Comparison of ENCODE assay signal across 9 mouse cellular contexts in the genomic region with DNA sequence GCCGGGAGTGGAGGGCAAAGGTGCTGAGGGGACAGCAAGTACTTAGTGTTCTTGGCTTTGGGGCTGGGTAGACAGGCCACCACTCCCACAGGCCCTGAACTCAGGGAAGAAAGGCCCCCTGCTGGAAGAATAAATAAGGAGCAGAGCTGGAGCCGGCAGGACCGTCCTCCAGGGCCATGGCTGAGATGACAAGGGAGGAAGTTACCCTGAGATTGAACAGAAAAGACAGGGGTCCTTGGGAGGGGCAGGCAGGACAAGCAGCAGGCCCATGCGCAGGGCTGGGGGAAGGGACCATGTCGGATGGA. TPM values are rescaled to one million over a fixed set of nuclear protein-coding genes. Genes with fewer than 3 reads are reported as not detected.
DNase-seq lines count a peak whose midpoint lies in the region; ATAC-seq lines count a peak whose summit lies in the region.
"Had no signal": no experiment of that assay in that cellular context is flagged by ENCODE, and none has a peak within 500 bp of the region (broad histone marks: within the 10 kb centered on the region; RNA-seq: fewer than 3 reads in every experiment).

No protein-coding gene starts in this region.

- 0 out of 2 replicates have a peak, but pooled peaks have one; percentile 8 for ATAC-seq in hindbrain, embryonic 11.5 days (ENCODE audit: low FRiP score)
- no peak for ATAC-seq in hindbrain, embryonic 16.5 days
- peak; percentile 59; the same call in 1 of the 2 replicates for ATAC-seq in megakaryocyte progenitor cell, adult 5-6 weeks (replicated peaks; ENCODE audit: poor library complexity)
- no peak for ATAC-seq in monocyte, adult 5-6 weeks (replicated peaks; ENCODE audit: insufficient number of reproducible peaks, low FRiP score, low TSS enrichment, poor library complexity, severe bottlenecking)

- WGBS in hindbrain, embryonic 11.5 days: 28% methylated on average over 5 of the region's 5 CpGs
- 32% methylated on average over 5 of the region's 5 CpGs for WGBS in hindbrain, embryonic 16.5 days

- peaks cover 7% of the 10 kb centered on the region for H3K36me3 ChIP-seq in hindbrain, embryonic 11.5 days (ENCODE audit: control insufficient read depth, insufficient read depth, low read length)
- peaks cover 61% of the 10 kb centered on the region for H3K36me3 ChIP-seq in hindbrain, embryonic 16.5 days (ENCODE audit: control insufficient read depth, insufficient read depth, low read length)

- H3K27me3 ChIP-seq in hindbrain, embryonic 11.5 days (ENCODE audit: control insufficient read depth, insufficient read depth, low read length): no peaks in the 10 kb centered on the region
- no peaks in the 10 kb centered on the region for H3K27me3 ChIP-seq in hindbrain, embryonic 16.5 days (replicated peaks; ENCODE audit: control insufficient read depth, insufficient read depth, low read length)

- no peak overlapping the region for H3K4me3 ChIP-seq in hindbrain, embryonic 11.5 days (ENCODE audit: low read depth, low read length)
- no peak overlapping the region for H3K4me3 ChIP-seq in hindbrain, embryonic 16.5 days (ENCODE audit: low read length)
- H3K4me3 ChIP-seq: myocyte had no signal

- H3K4me2 ChIP-seq in hindbrain, embryonic 11.5 days (replicated peaks; ENCODE audit: low read depth, low read length): no peak overlapping the region
- H3K4me2 ChIP-seq in hindbrain, embryonic 16.5 days (ENCODE audit: low read length): no peak overlapping the region

- no peaks in the 10 kb centered on the region for H3K9me3 ChIP-seq in hindbrain, embryonic 11.5 days (ENCODE audit: control insufficient read depth, low read length)
- H3K9me3 ChIP-seq in hindbrain, embryonic 16.5 days (ENCODE audit: control insufficient read depth, low read length): no peaks in the 10 kb centered on the region

- peak; percentile 52 for DNase-seq in hindbrain, embryonic 11.5 days (ENCODE audit: low spot score)
- peak; percentile 65 for DNase-seq in embryo, embryonic 11 days
- peak; percentile 77 for DNase-seq in kidney, adult 9 months
- no peak for DNase-seq in gastrocnemius, postnatal 25 days
- DNase-seq in gastrocnemius, postnatal 4 days (ENCODE audit: low spot score in 2 of 2): no peak

- H3K27ac ChIP-seq in hindbrain, embryonic 11.5 days (ENCODE audit: low read depth, low read length): no peak overlapping the region
- H3K27ac ChIP-seq in hindbrain, embryonic 16.5 days (ENCODE audit: low read depth, low read length): no peak overlapping the region; the same call in 1 of the 2 replicates

- H3K4me1 ChIP-seq in hindbrain, embryonic 11.5 days (replicated peaks; ENCODE audit: control insufficient read depth, insufficient read depth, low read length): peaks cover 6% of the 10 kb centered on the region
- peaks cover 8% of the 10 kb centered on the region for H3K4me1 ChIP-seq in hindbrain, embryonic 16.5 days (ENCODE audit: control insufficient read depth, insufficient read depth, low read depth, low read length)

- H3K9ac ChIP-seq in hindbrain, embryonic 11.5 days (ENCODE audit: low read depth, low read length): no peak overlapping the region
- H3K9ac ChIP-seq in hindbrain, embryonic 16.5 days (ENCODE audit: low read depth, low read length): no peak overlapping the region

RNA-seq across cellular contexts. Expression of a gene that starts 1.4 kb away (rescaled TPM):
- 217 and 230 TPM in 2 replicates for polyA plus RNA-seq in hindbrain, embryonic 11.5 days (2014; fragmentation: Nextera tagmentation; extraction: Ambion mirVana)
- 230 and 231 TPM in 2 replicates for polyA plus RNA-seq in hindbrain, embryonic 16.5 days (2015; fragmentation: Nextera tagmentation; extraction: Ambion mirVana)
- 50.8 and 56.7 TPM in 2 replicates for total RNA-seq in megakaryocyte progenitor cell, adult 5-6 weeks (2015)
- total RNA-seq in megakaryocyte progenitor cell, adult 5-6 weeks (2017): 78.1 and 106 TPM in 2 replicates
- total RNA-seq in monocyte, adult 5-6 weeks (2017): 87.3 to 123 TPM (median 101 TPM) in 3 replicates
- 100 to 1,000 TPM; 113 to 127 TPM for total RNA-seq in gastrocnemius, postnatal 25 days (2021)
- total RNA-seq in gastrocnemius, postnatal 4 days (2021): 100 to 1,000 TPM; 136 to 144 TPM

RNA-seq across cellular contexts. Expression of a gene that starts 9.9 kb away (rescaled TPM):
- polyA plus RNA-seq in hindbrain, embryonic 11.5 days (2014; fragmentation: Nextera tagmentation; extraction: Ambion mirVana): 126 and 128 TPM in 2 replicates
- 361 and 364 TPM in 2 replicates for polyA plus RNA-seq in hindbrain, embryonic 16.5 days (2015; fragmentation: Nextera tagmentation; extraction: Ambion mirVana)
- 0.17 and 0.66 TPM in 2 replicates for total RNA-seq in megakaryocyte progenitor cell, adult 5-6 weeks (2015)
- total RNA-seq in megakaryocyte progenitor cell, adult 5-6 weeks (2017): not detected in 2 replicates
- 0.32 TPM in 1 of 3 replicates, not detected in the others for total RNA-seq in monocyte, adult 5-6 weeks (2017)
- total RNA-seq in gastrocnemius, postnatal 25 days (2021): not detected
- 1 to 10 TPM; 1.3 to 1.9 TPM for total RNA-seq in gastrocnemius, postnatal 4 days (2021)

RNA-seq across cellular contexts. Expression of a gene that starts 10.1 kb away (rescaled TPM):
- polyA plus RNA-seq in hindbrain, embryonic 11.5 days (2014; fragmentation: Nextera tagmentation; extraction: Ambion mirVana): 34.6 and 36.5 TPM in 2 replicates
- 85.6 and 87.8 TPM in 2 replicates for polyA plus RNA-seq in hindbrain, embryonic 16.5 days (2015; fragmentation: Nextera tagmentation; extraction: Ambion mirVana)
- total RNA-seq in megakaryocyte progenitor cell, adult 5-6 weeks (2015): 1.2 and 1.6 TPM in 2 replicates
- 2.7 and 3.8 TPM in 2 replicates for total RNA-seq in megakaryocyte progenitor cell, adult 5-6 weeks (2017)
- total RNA-seq in monocyte, adult 5-6 weeks (2017): 9.2 to 25.6 TPM (median 17.2 TPM) in 3 replicates
- 10 to 100 TPM; 51.9 TPM for total RNA-seq in gastrocnemius, postnatal 25 days (2021)
- total RNA-seq in gastrocnemius, postnatal 4 days (2021): 10 to 100 TPM; 22.8 to 24.0 TPM

RNA-seq across cellular contexts. Expression of a gene that starts 19.9 kb away (rescaled TPM):
- 75.6 and 81.3 TPM in 2 replicates for polyA plus RNA-seq in hindbrain, embryonic 11.5 days (2014; fragmentation: Nextera tagmentation; extraction: Ambion mirVana)
- polyA plus RNA-seq in hindbrain, embryonic 16.5 days (2015; fragmentation: Nextera tagmentation; extraction: Ambion mirVana): 60.7 and 65.8 TPM in 2 replicates
- 44.2 and 45.3 TPM in 2 replicates for total RNA-seq in megakaryocyte progenitor cell, adult 5-6 weeks (2015)
- 9.1 and 12.3 TPM in 2 replicates for total RNA-seq in megakaryocyte progenitor cell, adult 5-6 weeks (2017)
- total RNA-seq in monocyte, adult 5-6 weeks (2017): 10.4 to 13.3 TPM (median 10.5 TPM) in 3 replicates
- 10 to 100 TPM; 38.1 to 47.5 TPM for total RNA-seq in gastrocnemius, postnatal 25 days (2021)
- total RNA-seq in gastrocnemius, postnatal 4 days (2021): 10 to 100 TPM; 57.9 to 59.6 TPM

RNA-seq across cellular contexts. Expression of a gene that starts 22.9 kb away (rescaled TPM):
- polyA plus RNA-seq in hindbrain, embryonic 11.5 days (2014; fragmentation: Nextera tagmentation; extraction: Ambion mirVana): 1.6 and 1.8 TPM in 2 replicates
- 38.5 and 49.0 TPM in 2 replicates for polyA plus RNA-seq in hindbrain, embryonic 16.5 days (2015; fragmentation: Nextera tagmentation; extraction: Ambion mirVana)
- total RNA-seq in megakaryocyte progenitor cell, adult 5-6 weeks (2015): 0.02 TPM in 1 of 2 replicates, not detected in the other
- total RNA-seq in megakaryocyte progenitor cell, adult 5-6 weeks (2017): not detected in 2 replicates
- 0.67 to 7.8 TPM (median 3.3 TPM) in 3 replicates for total RNA-seq in monocyte, adult 5-6 weeks (2017)
- not detected for total RNA-seq in gastrocnemius, postnatal 25 days (2021)
- under 1 TPM; 0.29 to 0.34 TPM for total RNA-seq in gastrocnemius, postnatal 4 days (2021)

Comparison
In these comparisons a context has a peak if more than half of its experiments do, and no peak if none do; other contexts are left out.
1. ATAC-seq: peak in hindbrain, embryonic 11.5 days (single experiment) and megakaryocyte progenitor cell, adult 5-6 weeks (single experiment); none in hindbrain, embryonic 16.5 days (single experiment) and monocyte, adult 5-6 weeks (single experiment).
2. DNase-seq: peak in hindbrain, embryonic 11.5 days (single experiment), embryo, embryonic 11 days (single experiment) and kidney, adult 9 months (single experiment); none in gastrocnemius, postnatal 25 days (single experiment) and gastrocnemius, postnatal 4 days (0 of 2).